Mouse (Mus musculus) brain, embryonic 14.5 days (tissue): ENCODE measurements around the gene Tmbim4.

Experiments
- CTCF ChIP-seq: fragments of 200-500 bp; IDR thresholded peaks from 2 replicates; pipeline ENCODE4 v1.5.1; 2012; ENCODE audit warnings: inconsistent platforms, mild to moderate bottlenecking, moderate library complexity, borderline replicate concordance; ENCODE audit not compliant: insufficient read depth, insufficient read length; ENCODE audit errors: extremely low read depth
- POLR2A ChIP-seq: fragments of 200-500 bp; IDR thresholded peaks from 2 replicates; pipeline ENCODE4 v1.6.1; 2012; ENCODE audit warnings: mild to moderate bottlenecking, inconsistent platforms, borderline replicate concordance; ENCODE audit not compliant: poor library complexity, insufficient read depth, insufficient read length, severe bottlenecking; ENCODE audit errors: extremely low read depth

DNA sequence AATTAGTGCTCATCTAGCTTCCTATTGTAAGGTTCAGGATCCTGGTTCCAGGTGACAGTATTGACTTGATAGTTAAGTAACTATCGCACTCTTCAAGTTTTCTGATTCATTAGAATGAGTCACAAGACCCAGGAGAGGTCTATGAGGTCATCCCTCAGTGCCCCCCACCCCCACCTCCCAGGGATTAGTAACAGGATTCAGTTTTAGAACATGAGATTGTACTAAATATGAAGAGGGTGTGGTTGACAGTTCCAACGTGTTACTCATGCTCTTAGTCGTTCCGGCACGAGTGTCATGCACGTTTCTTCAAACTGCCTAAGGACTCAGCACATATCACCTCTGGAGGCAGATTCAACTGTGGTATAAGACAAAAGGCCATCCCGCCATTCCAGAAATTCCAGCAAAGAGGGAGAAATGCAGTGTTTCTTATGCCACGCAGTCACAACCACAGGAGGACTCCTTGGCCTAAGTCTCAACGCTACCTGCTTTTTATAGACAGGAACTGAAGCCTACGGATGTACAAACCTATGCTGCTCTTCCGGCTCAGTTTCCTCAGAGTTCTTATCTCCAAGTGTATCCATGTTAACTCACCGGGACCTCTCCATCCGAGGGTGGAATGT, 3.3 kb downstream of the Tmbim4 start:
- TF ChIP-seq POLR2A (no peak), CTCF (no peak)
